Mouse (Mus musculus) spleen, postnatal 14 days (tissue): ENCODE data around the gene Mmp7.

ENCODE experiments used
- DNase-seq, 2 experiments: peaks; one replicate each; pipeline ENCODE4 v3.0.0; 2021 to 2022; ENCODE audit warnings: low spot score in 2 of 2

Mmp7 gene

DNA sequence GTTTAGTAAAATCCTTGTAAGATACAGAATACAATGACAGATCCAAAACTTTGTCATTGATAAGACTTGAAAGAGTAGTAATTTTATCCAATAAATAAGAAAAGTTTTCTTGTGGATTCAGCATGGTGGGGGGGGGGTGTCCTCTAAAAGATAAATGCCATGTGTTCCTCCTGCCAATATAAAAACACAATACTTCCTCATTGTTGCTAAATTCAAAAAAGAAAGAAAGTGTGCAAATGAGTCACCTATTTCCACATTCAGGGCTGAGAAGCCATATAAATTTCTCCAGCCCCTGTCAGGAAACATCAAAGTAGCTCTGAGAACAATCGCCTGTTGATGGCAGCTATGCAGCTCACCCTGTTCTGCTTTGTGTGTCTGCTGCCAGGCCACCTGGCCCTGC is at the start of gene Mmp7:
Gene Mmp7, plus strand, starts transcription at position 301 of the 400 bp plus-strand sequence.
- DNase-seq, result no peak

- no peak for DNase-seq
These were observed 44.0 kb upstream of the Mmp7 start for GRCm38 (mm10) chr9:7647901-7648300.

DNA sequence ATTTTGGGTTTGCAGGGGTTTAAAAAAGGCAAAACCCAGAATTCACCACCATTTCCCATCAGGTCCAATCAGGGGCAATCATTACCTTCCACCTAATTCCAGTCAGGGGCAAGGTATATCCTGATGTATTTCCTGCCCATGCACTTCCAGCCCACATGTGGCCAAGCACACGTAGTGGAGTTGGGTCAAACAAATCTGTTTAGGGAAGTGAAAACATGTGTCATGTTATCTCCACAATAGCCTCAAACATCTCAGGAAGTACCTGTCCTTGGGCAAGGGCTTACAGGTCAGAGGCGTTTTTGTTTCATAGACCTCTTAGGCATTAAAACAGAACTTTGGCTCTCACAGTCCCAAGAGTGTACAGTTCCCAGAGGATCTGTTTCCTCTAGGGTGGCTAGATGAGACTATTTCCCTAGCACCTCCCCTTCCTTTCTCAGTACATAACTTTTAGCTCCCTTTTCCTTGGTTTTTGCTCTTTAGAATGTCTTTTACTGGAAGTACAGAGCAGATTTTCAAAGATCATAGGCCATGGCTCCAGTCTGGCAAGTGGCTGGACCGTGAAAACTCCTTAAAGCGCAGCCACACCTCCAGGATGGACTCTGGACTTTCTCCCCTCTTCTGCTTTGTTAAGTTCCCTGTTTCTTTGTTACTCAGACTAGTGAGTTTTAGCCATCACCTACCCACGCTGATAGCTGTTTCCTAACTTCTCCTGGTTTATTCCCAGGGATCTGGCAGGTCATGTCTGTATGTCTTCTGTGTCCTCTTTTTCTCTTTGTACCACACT is 41.3 kb upstream of the Mmp7 start:
- no peak for DNase-seq

- no peak for DNase-seq
These were observed 39.4 kb upstream of the Mmp7 start for GRCm38 (mm10) chr9:7652351-7653085.

- no peak for DNase-seq
These were observed 33.9 kb upstream of the Mmp7 start for GRCm38 (mm10) chr9:7657946-7658345.

- no peak for DNase-seq
These were observed 32.3 kb upstream of the Mmp7 start for GRCm38 (mm10) chr9:7659469-7660020.

- DNase-seq, result no peak
These were observed 30.5 kb upstream of the Mmp7 start for GRCm38 (mm10) chr9:7661371-7661770.

DNA sequence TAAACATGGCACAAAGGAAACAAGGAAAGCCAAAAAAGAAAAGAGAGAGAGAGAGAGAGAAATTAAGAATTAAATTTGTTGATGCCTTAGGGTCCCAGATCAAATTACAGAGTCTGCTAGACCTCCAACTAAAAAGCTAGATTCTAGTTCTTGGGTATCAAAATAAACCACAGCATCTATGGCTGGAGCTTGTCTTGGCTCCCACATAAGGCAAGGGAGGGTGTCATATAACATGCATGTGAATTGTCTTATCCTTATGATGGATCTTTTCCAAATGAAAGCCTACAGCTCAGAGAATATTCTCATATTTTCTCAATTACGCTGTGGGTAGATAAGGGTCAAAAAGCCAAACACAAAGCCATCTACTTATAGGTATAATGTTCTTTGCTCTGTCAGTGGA is 22.2 kb upstream of the Mmp7 start:
- DNase-seq, result no peak

- DNase-seq, result no peak
These were observed 18.9 kb upstream of the Mmp7 start for GRCm38 (mm10) chr9:7672985-7673384.

DNA sequence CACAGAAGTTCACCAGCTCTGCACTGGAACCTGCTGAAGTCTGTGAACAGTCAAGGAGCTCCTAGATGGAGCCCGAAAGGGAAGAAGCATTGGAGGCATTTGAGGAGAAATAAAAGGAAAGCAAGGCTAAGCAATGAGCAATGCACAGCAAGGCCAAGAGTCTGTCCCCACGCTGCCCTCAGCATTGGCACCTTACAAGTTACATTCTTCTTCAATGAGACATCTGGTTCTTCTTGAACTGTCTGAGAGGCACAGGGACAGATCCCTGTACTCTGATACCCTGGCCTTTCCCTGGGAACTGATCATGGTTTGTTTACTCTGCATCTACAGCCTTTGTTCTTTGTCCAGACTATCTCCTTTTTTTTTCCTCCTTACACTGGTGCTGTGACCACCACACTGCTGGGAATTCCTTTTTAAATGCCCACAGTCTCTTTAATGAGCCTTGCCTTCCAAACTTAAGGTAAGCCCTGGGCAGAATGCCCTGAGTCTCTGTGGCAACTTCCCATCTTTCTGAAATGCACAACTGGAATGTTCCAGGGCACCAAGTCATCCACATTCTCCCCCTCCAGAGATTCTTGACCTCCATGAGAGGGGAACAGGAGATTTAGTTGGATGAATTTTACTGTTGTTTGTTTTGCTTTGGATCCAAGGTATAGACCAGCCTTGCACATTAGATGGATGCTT is 13.6 kb upstream of the Mmp7 start:
- no peak for DNase-seq

GRCm38 (mm10) chr9:7682081-7682618 is 9.7 kb upstream of the Mmp7 start:
- DNase-seq, result no peak

DNA sequence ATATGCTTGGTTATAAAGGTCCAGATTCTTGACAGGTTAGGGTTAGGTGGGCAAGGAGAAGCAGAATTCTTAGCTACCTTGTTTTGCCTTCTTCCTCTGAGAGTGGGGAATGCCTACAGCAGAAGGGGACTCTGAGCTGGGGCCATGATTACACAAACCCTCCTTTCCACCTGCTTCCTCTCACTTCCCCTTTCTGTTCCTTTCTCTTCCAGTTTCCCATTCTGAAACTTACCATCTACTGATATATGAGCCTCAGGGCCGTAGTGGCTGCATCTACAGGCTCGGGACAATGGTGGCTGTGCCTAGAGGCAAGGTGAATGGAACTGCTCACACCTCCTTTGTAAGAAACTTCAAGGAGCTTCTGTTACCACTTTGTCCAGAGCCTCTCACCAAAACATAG is 5.9 kb upstream of the Mmp7 start:
- no peak for DNase-seq

DNA sequence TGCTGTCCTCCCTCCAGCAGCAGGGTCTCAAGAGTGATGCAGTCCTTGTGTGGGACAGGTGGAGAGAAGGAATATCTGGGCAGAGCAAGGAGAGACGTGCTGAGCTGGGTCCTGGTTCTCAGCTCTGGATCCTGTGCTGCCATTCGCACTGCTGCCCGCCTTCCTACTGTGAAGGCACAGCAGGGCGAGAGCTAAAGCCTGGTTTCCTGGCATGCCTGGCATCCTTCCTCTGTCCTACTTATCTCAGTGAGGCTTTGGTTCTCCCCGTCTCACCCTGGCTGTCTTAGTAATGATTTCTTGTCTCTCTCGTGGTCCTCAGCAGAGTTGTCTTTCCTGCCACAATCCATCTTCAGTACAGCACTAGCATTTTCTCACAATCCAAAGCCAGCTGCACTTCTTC is 2.1 kb upstream of the Mmp7 start:
- DNase-seq, result no peak

- DNase-seq, result no peak
These were observed 2.1 kb downstream of the Mmp7 start for GRCm38 (mm10) chr9:7693961-7694360.

- DNase-seq, result no peak
These were observed 3.8 kb downstream of the Mmp7 start for GRCm38 (mm10) chr9:7695646-7696045.

DNA sequence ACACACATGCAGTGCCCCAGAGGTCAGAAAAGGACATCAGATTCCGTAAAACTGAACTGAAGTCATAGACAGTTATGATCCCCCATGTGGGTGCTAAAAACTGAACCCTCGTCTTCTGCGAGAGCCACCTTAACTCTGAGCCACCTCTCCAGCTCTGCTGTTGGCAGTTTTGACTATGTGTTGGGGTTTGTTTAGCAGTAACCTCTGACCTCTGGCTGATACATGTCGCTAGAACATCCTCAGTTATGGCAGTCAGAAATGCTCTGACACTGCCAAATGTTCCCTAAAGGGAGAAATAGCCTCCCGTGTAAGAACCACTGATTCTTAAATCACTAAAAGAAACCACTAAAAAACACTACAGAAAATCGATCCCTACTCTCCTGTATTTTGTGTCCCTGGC is 16.8 kb downstream of the Mmp7 start:
- DNase-seq, result no peak

GRCm38 (mm10) chr9:7711196-7711595 is 19.3 kb downstream of the Mmp7 start:
- no peak for DNase-seq

- peak in 1 of 2 experiments; percentile 24 for DNase-seq
These were observed 22.4 kb downstream of the Mmp7 start for GRCm38 (mm10) chr9:7714062-7714907.

DNA sequence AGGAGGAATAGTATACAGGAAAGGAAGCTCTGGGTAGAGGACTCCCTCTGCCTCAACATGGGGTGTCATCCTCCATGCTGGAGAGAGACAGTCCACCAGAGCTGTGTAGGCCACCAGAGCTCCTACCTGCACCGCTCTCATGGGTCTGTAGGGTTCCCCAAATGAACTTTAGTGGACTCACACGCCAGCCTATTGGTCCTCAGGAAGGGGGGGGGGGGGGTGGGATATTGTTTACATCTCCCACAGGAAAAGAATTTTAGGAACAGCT is 23.0 kb downstream of the Mmp7 start:
- DNase-seq, result no peak

DNA sequence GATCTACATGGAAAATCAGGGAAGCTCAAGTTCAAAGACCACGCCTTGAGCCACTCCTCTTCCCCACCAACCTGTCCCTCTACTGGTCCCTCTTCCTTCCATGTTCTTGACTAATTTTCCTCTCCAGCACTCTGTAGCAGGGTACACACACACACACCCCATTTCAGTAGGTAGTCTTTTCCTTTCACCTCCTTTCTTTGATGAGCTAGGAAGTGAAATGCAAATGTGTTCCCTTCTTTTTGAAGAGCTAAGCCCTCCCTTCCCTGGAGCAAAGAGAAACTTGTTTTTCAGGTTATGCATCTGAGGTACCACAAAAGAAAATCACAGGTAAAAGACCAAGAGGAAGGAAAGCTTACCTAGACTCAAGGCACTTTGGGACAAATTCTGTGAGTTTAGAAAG is 29.7 kb downstream of the Mmp7 start:
- DNase-seq, result no peak

DNA sequence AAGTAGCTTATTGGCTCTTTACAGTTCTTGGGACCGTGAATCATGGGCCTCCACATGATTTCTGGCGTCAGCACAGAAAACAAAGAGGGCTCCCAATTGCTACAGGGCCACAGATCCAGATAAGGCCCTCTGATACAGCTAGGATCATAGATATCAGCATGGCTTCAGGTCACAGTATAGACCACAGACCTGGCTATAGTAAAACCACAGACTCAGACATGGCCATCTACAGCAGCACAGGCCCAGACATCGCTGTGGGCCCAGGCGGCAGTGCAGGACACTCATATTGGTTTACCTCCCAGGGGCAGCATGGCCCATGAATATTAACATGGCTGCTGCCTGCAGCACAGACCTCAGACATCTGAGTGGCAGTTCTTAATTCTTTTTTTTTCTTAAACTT is 37.1 kb downstream of the Mmp7 start:
- no peak for DNase-seq
